Mouse (Mus musculus) liver, embryonic 12.5 days (tissue): ENCODE measurements at regions not wholly inside any gene's neighbourhood (a gene's known extent, or its start where the extent isn't known, plus 50 kb on each side); places are given as distances from the start of the nearest gene placed in this dataset.

Experiments
- ATAC-seq: fragments of 200-750 bp; cut with Nextera tagmentation; 2 replicates; pipeline ENCODE4 v1.8.0; 2017; ENCODE audit warnings: moderate number of reproducible peaks, mild to moderate bottlenecking, moderate library complexity
- H3K27ac ChIP-seq: fragments of 300-500 bp; sonication (generic); 2 replicates; pipeline ENCODE4 v1.5.1; 2016; ENCODE audit warnings: mild to moderate bottlenecking
- H3K27me3 ChIP-seq: fragments of 300-500 bp; sonication (generic); replicated peaks from 2 replicates; pipeline ENCODE4 v1.6.1; 2016; ENCODE audit warnings: mild to moderate bottlenecking, moderate library complexity
- H3K36me3 ChIP-seq: fragments of 300-500 bp; sonication (generic); 2 replicates; pipeline ENCODE4 v1.6.1; 2016; ENCODE audit warnings: mild to moderate bottlenecking, moderate library complexity
- H3K4me1 ChIP-seq: fragments of 300-500 bp; sonication (generic); 2 replicates; pipeline ENCODE4 v1.6.1; 2016
- H3K4me2 ChIP-seq: fragments of 300-500 bp; sonication (generic); 2 replicates; pipeline ENCODE4 v1.6.1; 2016; ENCODE audit warnings: mild to moderate bottlenecking, moderate library complexity
- H3K4me3 ChIP-seq: fragments of 300-500 bp; sonication (generic); 2 replicates; pipeline ENCODE4 v1.5.1; 2016; ENCODE audit warnings: mild to moderate bottlenecking, moderate library complexity
- H3K9ac ChIP-seq: fragments of 300-500 bp; sonication (generic); 2 replicates; pipeline ENCODE4 v1.6.1; 2016; ENCODE audit warnings: mild to moderate bottlenecking, moderate library complexity
- H3K9me3 ChIP-seq: fragments of 300-500 bp; sonication (generic); replicated peaks from 2 replicates; pipeline ENCODE4 v1.6.1; 2016; ENCODE audit warnings: mild to moderate bottlenecking, moderate library complexity
- WGBS: fragments of 180-500 bp; shearing (Covaris S2); methylation state at CpG from one replicate; pipeline ENCODE4 v1.1.7; 2016; ENCODE audit not compliant: insufficient replicate concordance; 5-methylcytosine and 5-hydroxymethylcytosine counted together

DNA sequence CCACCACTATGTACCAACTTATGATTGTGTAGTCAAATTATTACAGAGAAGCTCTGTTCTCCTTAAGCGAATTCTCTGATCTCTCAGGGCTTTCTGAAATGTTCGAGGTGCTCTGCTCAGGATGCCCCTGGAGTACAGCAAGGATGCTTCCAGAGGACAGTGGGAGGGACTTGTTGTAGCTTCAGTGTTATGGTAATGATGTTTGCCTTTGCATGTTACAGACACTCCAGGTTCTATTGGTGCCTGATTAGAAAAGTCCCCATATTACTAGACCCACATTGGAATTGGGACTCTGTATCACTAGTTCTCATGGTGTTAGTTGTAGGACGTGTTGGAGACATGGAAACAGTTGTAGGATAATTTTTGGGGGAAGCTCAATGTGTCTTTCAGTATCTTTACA lies 96.0 kb downstream of the Epdr1 start:
- Histone ChIP-seq H3K9me3 (no peaks in the 10 kb centered on the region), H3K27me3 (no peaks in the 10 kb centered on the region), H3K27ac (no peak overlapping the region), H3K4me3 (no peak overlapping the region), H3K4me1 (no peaks in the 10 kb centered on the region), H3K9ac (no peak overlapping the region), H3K4me2 (no peak overlapping the region), H3K36me3 (no peaks in the 10 kb centered on the region)
- no peak for ATAC-seq
- 64% methylated on average over 3 of the region's 3 CpGs for WGBS

DNA sequence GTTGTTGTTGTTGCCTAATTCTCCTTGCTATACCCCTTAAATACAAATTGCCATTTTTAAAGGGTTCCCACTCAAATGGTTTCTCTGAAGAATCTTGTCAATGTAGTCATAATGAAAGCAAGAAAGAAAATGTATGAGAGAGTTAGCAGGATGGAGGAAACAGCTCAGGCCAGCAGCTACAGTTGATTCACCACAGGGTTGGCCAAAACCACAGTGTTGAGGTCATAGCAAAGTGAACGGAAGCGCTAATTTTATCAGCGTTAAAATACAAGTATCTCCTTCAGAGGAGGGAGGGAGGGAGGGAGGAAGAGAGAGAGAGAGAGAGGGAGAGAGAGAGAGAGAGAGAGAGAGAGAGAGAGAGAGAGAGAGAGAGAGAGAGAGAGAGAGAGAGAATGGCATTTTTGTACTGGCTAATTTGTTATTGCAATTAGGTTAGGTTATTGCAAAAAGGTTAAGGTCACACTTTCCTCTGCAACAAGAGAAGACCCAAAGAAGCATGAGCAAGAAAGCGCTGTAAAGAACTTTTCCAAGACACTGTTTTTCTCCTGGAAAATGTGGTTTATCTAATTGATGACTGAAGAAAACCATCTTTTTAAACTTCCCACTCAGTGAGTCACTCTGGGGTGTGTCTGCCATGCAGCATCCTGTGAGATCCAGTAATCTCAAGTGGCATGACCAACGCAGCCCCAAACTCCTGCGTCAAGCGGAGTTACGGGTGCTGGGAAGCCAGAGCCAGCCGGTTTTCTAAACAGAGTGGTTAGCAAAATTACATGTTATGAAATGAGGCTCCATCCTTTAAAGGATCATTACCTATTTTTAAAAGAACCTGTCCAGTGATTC lies 101.6 kb downstream of the Epdr1 start:
- Histone ChIP-seq H3K36me3 (no peaks in the 10 kb centered on the region), H3K9ac (no peak overlapping the region), H3K27ac (no peak overlapping the region), H3K9me3 (no peaks in the 10 kb centered on the region), H3K4me1 (peaks cover 15% of the 10 kb centered on the region; the same call in 1 of the 2 replicates), H3K4me3 (no peak overlapping the region), H3K4me2 (no peak overlapping the region), H3K27me3 (no peaks in the 10 kb centered on the region)
- WGBS: 48% methylated on average over 9 of the region's 9 CpGs
- ATAC-seq: 0 out of 2 replicates have a peak, but pooled peaks have one; percentile 44

DNA sequence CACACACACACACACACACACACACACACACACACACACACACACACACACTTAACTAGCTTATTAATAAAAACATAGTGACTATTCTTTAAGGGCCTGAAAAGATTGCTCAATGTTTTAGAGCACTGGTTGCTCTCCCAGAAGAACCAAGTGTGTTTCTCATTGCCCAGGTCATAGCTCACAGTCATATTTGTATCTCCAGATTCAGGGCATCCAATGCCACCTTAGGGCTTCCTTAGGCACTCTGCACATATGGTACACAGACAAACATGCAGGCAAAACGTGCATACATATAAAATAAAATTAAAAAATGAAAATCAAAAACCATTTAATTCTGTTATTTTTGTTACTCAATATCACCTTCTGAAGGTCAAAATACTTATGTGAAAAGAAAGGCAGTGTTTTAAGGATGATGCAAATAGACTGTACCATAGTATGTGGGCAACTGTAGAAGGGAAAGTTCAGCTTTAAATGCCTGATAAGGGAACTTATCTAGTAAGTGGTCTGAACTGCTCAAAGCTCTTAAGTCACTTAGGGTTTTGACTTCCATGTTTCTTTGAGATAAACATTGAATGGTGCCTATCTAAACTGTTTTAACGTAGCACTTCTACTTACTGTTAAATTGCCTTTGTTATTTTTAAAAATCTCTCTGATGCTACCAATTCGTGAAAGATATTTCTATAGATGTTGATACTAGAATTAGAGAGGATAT lies 104.7 kb downstream of the Epdr1 start:
- H3K36me3 ChIP-seq: no peaks in the 10 kb centered on the region
- WGBS: 24% methylated on average over 3 of the region's 3 CpGs
- ATAC-seq: peak; percentile 88
- H3K4me1 ChIP-seq: peaks cover 15% of the 10 kb centered on the region; the same call in 1 of the 2 replicates
- H3K9ac ChIP-seq: no peak overlapping the region
- H3K27me3 ChIP-seq: no peaks in the 10 kb centered on the region
- H3K4me3 ChIP-seq: no peak overlapping the region
- no peaks in the 10 kb centered on the region for H3K9me3 ChIP-seq
- H3K4me2 ChIP-seq: no peak overlapping the region
- no peak overlapping the region for H3K27ac ChIP-seq

DNA sequence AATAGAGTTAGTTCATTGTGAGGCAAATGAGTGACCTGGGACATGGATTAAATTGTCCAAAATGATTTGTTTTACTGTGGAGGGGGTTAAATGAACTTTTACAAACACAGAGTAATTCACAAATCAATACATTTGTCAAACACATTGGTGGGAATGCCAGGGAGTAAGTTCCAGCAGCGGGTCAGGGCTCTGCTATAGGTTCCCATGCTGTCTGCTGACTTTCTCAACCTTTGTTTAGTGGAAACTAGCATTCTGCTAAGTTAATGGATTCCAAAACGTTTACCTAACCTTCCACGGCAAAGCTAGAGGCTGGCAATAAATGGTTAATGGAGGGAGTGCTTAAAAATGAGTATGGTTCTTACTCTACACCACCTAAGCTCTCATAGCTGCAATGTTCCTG lies 110.9 kb upstream of the Stard3nl start:
- H3K27me3 ChIP-seq: no peaks in the 10 kb centered on the region
- H3K4me1 ChIP-seq: no peaks in the 10 kb centered on the region
- H3K9ac ChIP-seq: no peak overlapping the region
- 40% methylated on average over 3 of the region's 3 CpGs for WGBS
- H3K4me2 ChIP-seq: no peak overlapping the region
- H3K9me3 ChIP-seq: no peaks in the 10 kb centered on the region
- H3K36me3 ChIP-seq: no peaks in the 10 kb centered on the region
- no peak overlapping the region for H3K4me3 ChIP-seq
- no peak for ATAC-seq
- no peak overlapping the region for H3K27ac ChIP-seq

DNA sequence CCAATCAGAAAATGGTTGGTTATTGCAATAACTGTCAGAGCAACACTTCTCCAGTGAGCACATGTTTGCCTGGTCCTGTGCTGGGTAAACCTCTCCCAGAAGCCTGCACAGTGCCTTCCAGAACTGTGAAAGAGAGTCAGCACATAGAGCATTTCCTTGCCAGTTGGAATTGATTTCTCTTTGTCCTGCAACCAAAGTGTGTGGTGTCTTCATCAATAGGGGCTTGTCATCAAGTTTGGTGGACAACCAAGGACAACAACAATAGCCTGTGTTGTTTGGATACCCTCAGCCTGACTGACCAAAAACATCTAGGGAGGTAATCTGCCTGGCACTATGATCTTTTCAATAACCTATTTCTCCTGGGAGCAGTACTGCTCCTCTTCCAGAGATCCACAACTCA lies 108.6 kb upstream of the Stard3nl start:
- H3K4me3 ChIP-seq: no peak overlapping the region
- H3K9me3 ChIP-seq: no peaks in the 10 kb centered on the region
- no peaks in the 10 kb centered on the region for H3K27me3 ChIP-seq
- H3K4me1 ChIP-seq: no peaks in the 10 kb centered on the region
- no peak for ATAC-seq
- no peak overlapping the region for H3K27ac ChIP-seq
- no peak overlapping the region for H3K9ac ChIP-seq
- no peaks in the 10 kb centered on the region for H3K36me3 ChIP-seq
- no peak overlapping the region for H3K4me2 ChIP-seq

DNA sequence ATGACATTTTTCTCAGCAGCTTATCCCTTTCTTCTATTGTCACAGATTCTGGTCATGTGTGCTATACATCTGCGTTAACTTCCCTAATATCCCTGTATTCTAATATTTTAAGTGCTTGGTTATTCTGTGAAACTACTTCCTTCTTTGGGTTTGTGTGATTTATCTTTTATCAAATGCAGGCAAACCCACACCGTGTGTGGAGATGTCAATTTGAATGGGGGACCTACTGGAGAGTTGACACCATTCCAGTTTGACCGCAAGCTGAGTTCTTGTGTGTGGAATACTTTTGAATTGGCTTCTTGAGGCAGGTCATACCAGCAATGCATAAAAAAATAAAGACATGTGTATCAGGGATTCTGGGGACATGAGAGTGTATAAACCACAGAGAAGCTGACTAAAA lies 86.6 kb upstream of the Stard3nl start:
- H3K9me3 ChIP-seq: no peaks in the 10 kb centered on the region
- H3K4me1 ChIP-seq: no peaks in the 10 kb centered on the region
- no peaks in the 10 kb centered on the region for H3K27me3 ChIP-seq
- no peak overlapping the region for H3K4me2 ChIP-seq
- no peak overlapping the region for H3K4me3 ChIP-seq
- H3K36me3 ChIP-seq: no peaks in the 10 kb centered on the region
- no peak overlapping the region for H3K9ac ChIP-seq
- no peak for ATAC-seq
- H3K27ac ChIP-seq: no peak overlapping the region
- WGBS: 53% methylated on average over 3 of the region's 3 CpGs

DNA sequence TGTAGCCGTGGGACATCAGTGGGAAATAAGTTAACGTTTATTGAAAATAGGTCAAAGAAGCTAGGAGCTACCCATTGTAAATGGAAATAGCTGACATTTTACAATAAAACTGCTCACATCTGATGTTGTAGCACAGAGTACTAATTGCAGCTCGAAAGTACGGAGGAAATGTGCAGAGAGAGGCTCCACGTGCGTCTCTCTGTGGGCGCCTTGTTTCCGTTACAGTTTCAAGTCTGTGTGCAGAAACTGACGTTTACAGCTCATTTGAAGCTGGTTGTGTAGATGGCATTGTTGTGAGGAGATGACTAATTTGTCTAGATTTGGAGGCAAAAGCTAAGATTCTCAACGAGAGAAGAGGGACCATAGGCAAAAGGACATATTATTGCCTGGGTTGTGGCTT lies 78.4 kb upstream of the Stard3nl start:
- Histone ChIP-seq H3K9ac (no peak overlapping the region), H3K27me3 (no peaks in the 10 kb centered on the region), H3K9me3 (no peaks in the 10 kb centered on the region), H3K27ac (no peak overlapping the region), H3K4me3 (no peak overlapping the region), H3K4me1 (no peaks in the 10 kb centered on the region), H3K36me3 (no peaks in the 10 kb centered on the region), H3K4me2 (no peak overlapping the region)
- WGBS: 75% methylated on average over 10 of the region's 10 CpGs
- no peak for ATAC-seq

DNA sequence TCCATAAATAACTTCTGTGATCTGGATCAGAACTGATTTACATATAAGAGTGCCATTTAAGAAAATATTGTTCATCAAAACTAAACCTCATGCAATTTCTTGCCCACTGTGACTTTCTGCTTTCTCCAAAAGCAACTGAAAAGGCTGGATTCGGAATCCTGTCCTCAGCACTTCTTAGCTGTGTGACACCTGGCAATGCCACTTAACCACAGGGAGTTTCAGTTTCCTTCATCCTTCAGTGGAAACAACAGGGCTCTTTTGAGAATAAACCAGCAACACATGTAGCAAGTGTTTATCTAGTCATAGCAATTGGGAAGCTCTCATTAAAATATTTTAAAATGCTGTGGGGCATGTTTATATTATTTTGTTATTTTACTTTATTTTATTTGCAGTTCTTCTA lies 75.1 kb upstream of the Stard3nl start:
- ATAC-seq: no peak
- Histone ChIP-seq H3K36me3 (no peaks in the 10 kb centered on the region), H3K27me3 (no peaks in the 10 kb centered on the region), H3K4me2 (no peak overlapping the region), H3K9me3 (no peaks in the 10 kb centered on the region), H3K9ac (no peak overlapping the region), H3K4me1 (no peaks in the 10 kb centered on the region), H3K4me3 (no peak overlapping the region), H3K27ac (no peak overlapping the region)
- WGBS: 74% methylated on average over 1 of the region's 1 CpGs

DNA sequence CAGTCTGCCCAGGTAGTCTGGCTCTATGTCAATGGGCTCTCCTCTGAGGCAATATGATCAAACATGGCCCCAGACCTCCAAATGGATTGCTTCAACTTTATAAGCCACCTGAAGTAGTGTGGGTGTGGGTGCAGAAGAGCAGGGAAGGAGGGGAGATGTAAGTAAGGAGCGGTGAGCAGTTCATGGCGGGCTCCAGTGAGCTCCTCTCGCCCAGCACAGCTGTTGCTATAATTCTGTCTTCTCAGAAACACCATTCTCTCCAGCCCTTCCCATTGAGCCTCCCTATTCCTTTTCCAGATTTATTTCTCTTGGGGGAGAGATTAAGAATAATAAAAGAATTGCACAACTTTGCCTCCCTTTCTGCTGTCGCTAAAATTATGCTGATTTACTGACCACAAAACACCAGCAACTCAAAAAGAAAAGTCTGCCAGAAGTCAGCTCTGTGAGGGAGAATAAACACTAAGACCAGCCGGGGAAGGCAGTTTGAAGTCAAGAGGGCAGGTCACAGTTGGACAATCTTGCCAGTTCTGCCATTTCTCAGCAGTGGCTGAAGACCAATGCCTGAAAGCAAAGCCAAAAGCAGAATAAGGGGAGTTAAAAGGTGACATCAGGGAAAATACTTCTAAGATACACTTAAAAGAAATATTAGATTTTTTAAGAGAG lies 71.3 kb upstream of the Stard3nl start:
- Histone ChIP-seq H3K27me3 (no peaks in the 10 kb centered on the region), H3K4me2 (no peak overlapping the region)
- 67% methylated on average over 5 of the region's 5 CpGs for WGBS

DNA sequence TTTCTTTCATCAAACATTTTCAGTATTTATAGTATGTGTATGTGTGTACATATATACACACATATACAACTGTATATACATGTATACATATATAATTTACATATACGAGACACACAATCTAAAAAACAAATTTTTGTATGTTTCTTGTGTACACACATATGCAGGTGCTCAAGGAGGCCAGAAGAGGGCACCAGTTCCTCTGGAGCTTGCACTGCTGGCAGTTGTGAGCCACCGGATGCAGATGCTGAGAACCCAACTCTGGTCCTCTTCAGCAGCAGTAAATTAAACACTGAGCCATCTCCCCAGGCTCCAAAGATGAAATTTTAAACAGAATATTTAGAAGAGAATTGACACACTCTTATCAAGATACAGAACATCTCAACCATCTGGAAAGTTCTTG lies 67.4 kb upstream of the Stard3nl start:
- no peaks in the 10 kb centered on the region for H3K36me3 ChIP-seq
- ATAC-seq: no peak
- H3K9ac ChIP-seq: no peak overlapping the region

More for the DNA sequence above, 71.3 kb upstream of the Stard3nl start:
- no peaks in the 10 kb centered on the region for H3K9me3 ChIP-seq
- no peaks in the 10 kb centered on the region for H3K36me3 ChIP-seq
- no peak overlapping the region for H3K27ac ChIP-seq
- ATAC-seq: no peak
- no peak overlapping the region for H3K4me3 ChIP-seq
- no peak overlapping the region for H3K9ac ChIP-seq
- no peaks in the 10 kb centered on the region for H3K4me1 ChIP-seq

DNA sequence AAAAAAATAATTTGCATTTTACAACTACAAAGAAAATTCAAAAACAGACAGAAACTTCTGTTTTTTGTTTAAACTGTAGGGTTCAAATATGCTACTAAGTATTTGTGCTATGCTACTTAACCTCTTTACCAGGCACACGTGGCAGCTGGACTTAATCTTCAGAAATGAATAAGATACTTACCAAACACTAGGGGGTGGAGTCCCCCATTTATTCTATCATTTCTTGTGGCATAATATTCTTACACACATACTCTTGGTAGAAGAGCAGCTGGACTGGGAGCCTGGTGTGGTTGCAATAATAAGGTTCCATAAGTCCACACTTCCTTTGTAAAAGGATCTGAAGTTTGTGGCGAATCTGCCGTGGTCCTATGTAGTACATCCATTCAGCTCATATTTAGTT lies 53.8 kb upstream of the Stard3nl start:
- no peak for ATAC-seq
- WGBS: 55% methylated on average over 3 of the region's 3 CpGs
- H3K4me2 ChIP-seq: no peak overlapping the region
- H3K9ac ChIP-seq: no peak overlapping the region
- H3K4me3 ChIP-seq: no peak overlapping the region
- no peaks in the 10 kb centered on the region for H3K9me3 ChIP-seq
- H3K27me3 ChIP-seq: no peaks in the 10 kb centered on the region
- no peaks in the 10 kb centered on the region for H3K36me3 ChIP-seq
- H3K27ac ChIP-seq: no peak overlapping the region
- H3K4me1 ChIP-seq: no peaks in the 10 kb centered on the region

More for the DNA sequence above, 67.4 kb upstream of the Stard3nl start:
- Histone ChIP-seq H3K27ac (no peak overlapping the region), H3K27me3 (no peaks in the 10 kb centered on the region), H3K4me1 (no peaks in the 10 kb centered on the region), H3K4me3 (no peak overlapping the region), H3K4me2 (no peak overlapping the region), H3K9me3 (no peaks in the 10 kb centered on the region)
- WGBS: 79% methylated on average over 2 of the region's 2 CpGs
